ENCODE assay signal across 22 mouse cellular contexts in genomic region chr11:8773862-8774261, GRCm38 (mm10).
DNase-seq lines count a peak whose midpoint lies in the region; ATAC-seq and TF ChIP-seq lines count a peak whose summit lies in the region.
"Had no signal": no experiment of that assay in that cellular context is flagged by ENCODE, and none has a peak within 500 bp of the region (broad histone marks: within the 10 kb centered on the region; RNA-seq: fewer than 3 reads in every experiment).

No protein-coding gene starts in this region.

- no peak for TF ChIP-seq EP300 in lung, postnatal 0 days (IDR thresholded peaks at IDR 0.05)

- ATAC-seq in intestine, embryonic 14.5 days (replicated peaks; ENCODE audit: low FRiP score, low TSS enrichment, low read depth), result no peak
- no peak for ATAC-seq in intestine, postnatal 0 days
- ATAC-seq in lung, embryonic 16.5 days (ENCODE audit: low read depth), result peak; percentile 26; the same call in 1 of the 2 replicates
- no peak for ATAC-seq in lung, postnatal 0 days
- ATAC-seq: activated CD4-positive, CD25-positive, alpha-beta regulatory T cell, adult 4 months; forebrain, embryonic 13.5 days; forebrain, embryonic 15.5 days; Patski had no signal

- H3K4me3 ChIP-seq in intestine, embryonic 14.5 days (ENCODE audit: low read depth, low read length), result no peak overlapping the region
- H3K4me3 ChIP-seq in intestine, postnatal 0 days (ENCODE audit: low read depth, low read length), result no peak overlapping the region
- H3K4me3 ChIP-seq in lung, embryonic 16.5 days (ENCODE audit: low read length), result no peak overlapping the region
- no peak overlapping the region for H3K4me3 ChIP-seq in lung, postnatal 0 days (ENCODE audit: low read depth, low read length)
- peak overlapping the region; percentile 62 for H3K4me3 ChIP-seq in E14TG2a.4 (replicated peaks; ENCODE audit: low read length)
- H3K4me3 ChIP-seq in limb, embryonic 10.5 days, result no peak overlapping the region
- H3K4me3 ChIP-seq: embryonic facial prominence, embryonic 10.5 days; embryonic facial prominence, embryonic 12.5 days; forebrain, embryonic 13.5 days; forebrain, embryonic 15.5 days had no signal

- peak; percentile 42 for DNase-seq in intestine, embryonic 14.5 days (ENCODE audit: low spot score)
- no peak for DNase-seq in lung, postnatal 0 days (ENCODE audit: low spot score)
- no peak for DNase-seq in limb, embryonic 10.5 days (ENCODE audit: low spot score)
- DNase-seq in frontal cortex, postnatal 25 days (ENCODE audit: low spot score in 2 of 2), result no peak
- DNase-seq: adrenal gland, adult 8-10 months; adrenal gland, postnatal 14 days; adrenal gland, postnatal 36 days; cerebellum, adult 11-12 months; cerebellum, adult 2 months; cerebellum, adult 9-10 months; cerebellum, postnatal 10 days; cerebellum, postnatal 25 days had no signal

- no peaks in the 10 kb centered on the region for H3K36me3 ChIP-seq in intestine, embryonic 14.5 days (ENCODE audit: control insufficient read depth, insufficient read depth, low read length)
- no peaks in the 10 kb centered on the region for H3K36me3 ChIP-seq in intestine, postnatal 0 days (ENCODE audit: control insufficient read depth, insufficient read depth)
- H3K36me3 ChIP-seq in lung, embryonic 16.5 days (ENCODE audit: control insufficient read depth, insufficient read depth, low read length), result no peaks in the 10 kb centered on the region
- H3K36me3 ChIP-seq in lung, postnatal 0 days (ENCODE audit: insufficient read depth, low read length), result no peaks in the 10 kb centered on the region
- H3K36me3 ChIP-seq in E14TG2a.4 (ENCODE audit: insufficient read depth, low read length), result no peaks in the 10 kb centered on the region
- H3K36me3 ChIP-seq in limb, embryonic 10.5 days, result no peaks in the 10 kb centered on the region
- H3K36me3 ChIP-seq: embryonic facial prominence, embryonic 10.5 days; embryonic facial prominence, embryonic 12.5 days; forebrain, embryonic 15.5 days; G1E had no signal

- H3K4me2 ChIP-seq in intestine, embryonic 14.5 days (ENCODE audit: low read length), result no peak overlapping the region
- H3K4me2 ChIP-seq in intestine, postnatal 0 days (replicated peaks; ENCODE audit: low read depth), result no peak overlapping the region
- H3K4me2 ChIP-seq in lung, embryonic 16.5 days (ENCODE audit: low read depth, low read length), result no peak overlapping the region
- no peak overlapping the region for H3K4me2 ChIP-seq in lung, postnatal 0 days (replicated peaks; ENCODE audit: low read depth, low read length)
- H3K4me2 ChIP-seq: embryonic facial prominence, embryonic 12.5 days; forebrain, embryonic 13.5 days; forebrain, embryonic 15.5 days had no signal

- no peak for TF ChIP-seq CTCF in intestine, postnatal 0 days (IDR thresholded peaks at IDR 0.05; ENCODE audit: low read depth)
- no peak for TF ChIP-seq CTCF in lung, postnatal 0 days (IDR thresholded peaks at IDR 0.05)
- TF ChIP-seq CTCF in E14TG2a.4 (conservative IDR thresholded peaks at IDR 0.05; ENCODE audit: low read length), result no peak

- H3K27me3 ChIP-seq in intestine, embryonic 14.5 days (replicated peaks; ENCODE audit: control insufficient read depth, insufficient read depth, low read length), result no peaks in the 10 kb centered on the region
- H3K27me3 ChIP-seq in intestine, postnatal 0 days (replicated peaks; ENCODE audit: control insufficient read depth, insufficient read depth, low read length), result no peaks in the 10 kb centered on the region
- H3K27me3 ChIP-seq in lung, embryonic 16.5 days (ENCODE audit: control insufficient read depth, insufficient read depth, low read depth, low read length), result no peaks in the 10 kb centered on the region
- no peaks in the 10 kb centered on the region for H3K27me3 ChIP-seq in lung, postnatal 0 days (replicated peaks; ENCODE audit: insufficient read depth, low read length)
- no peaks in the 10 kb centered on the region for H3K27me3 ChIP-seq in E14TG2a.4 (ENCODE audit: insufficient read depth, low read length)
- H3K27me3 ChIP-seq in limb, embryonic 10.5 days (ENCODE audit: low read depth, poor library complexity, severe bottlenecking), result no peaks in the 10 kb centered on the region
- H3K27me3 ChIP-seq: embryonic facial prominence, embryonic 12.5 days; forebrain, embryonic 13.5 days; forebrain, embryonic 15.5 days; Patski had no signal

- 76% methylated on average over 6 of the region's 6 CpGs for WGBS in intestine, embryonic 14.5 days
- 78% methylated on average over 6 of the region's 6 CpGs for WGBS in intestine, postnatal 0 days
- WGBS in lung, embryonic 16.5 days, result 52% methylated on average over 6 of the region's 6 CpGs
- WGBS in lung, postnatal 0 days, result 57% methylated on average over 6 of the region's 6 CpGs
- 85% methylated on average over 6 of the region's 6 CpGs for WGBS in limb, embryonic 10.5 days

- no peak overlapping the region for H3K27ac ChIP-seq in intestine, embryonic 14.5 days (ENCODE audit: low read depth)
- H3K27ac ChIP-seq in intestine, postnatal 0 days (ENCODE audit: low read depth, low read length), result no peak overlapping the region
- no peak overlapping the region for H3K27ac ChIP-seq in lung, embryonic 16.5 days (ENCODE audit: low read length)
- no peak overlapping the region for H3K27ac ChIP-seq in lung, postnatal 0 days (ENCODE audit: low read length)
- peak overlapping the region; percentile 46; the same call in 1 of the 2 replicates for H3K27ac ChIP-seq in limb, embryonic 10.5 days
- H3K27ac ChIP-seq: embryonic facial prominence, embryonic 10.5 days; embryonic facial prominence, embryonic 12.5 days; forebrain, embryonic 13.5 days; forebrain, embryonic 15.5 days had no signal

- no peaks in the 10 kb centered on the region for H3K4me1 ChIP-seq in intestine, embryonic 14.5 days (replicated peaks; ENCODE audit: control insufficient read depth, insufficient read depth, low read length)
- no peaks in the 10 kb centered on the region for H3K4me1 ChIP-seq in intestine, postnatal 0 days (replicated peaks; ENCODE audit: control insufficient read depth, insufficient read depth, low read length)
- peaks cover 8% of the 10 kb centered on the region for H3K4me1 ChIP-seq in lung, embryonic 16.5 days (replicated peaks; ENCODE audit: control insufficient read depth, insufficient read depth, low read length)
- no peaks in the 10 kb centered on the region for H3K4me1 ChIP-seq in lung, postnatal 0 days (ENCODE audit: insufficient read depth, low read depth, low read length)
- peaks cover 22% of the 10 kb centered on the region for H3K4me1 ChIP-seq in E14TG2a.4 (replicated peaks; ENCODE audit: low read depth, low read length)
- H3K4me1 ChIP-seq in limb, embryonic 10.5 days, result peaks cover 18% of the 10 kb centered on the region; the same call in 1 of the 2 replicates
- H3K4me1 ChIP-seq: forebrain, embryonic 13.5 days; forebrain, embryonic 15.5 days had no signal

- H3K9ac ChIP-seq in intestine, embryonic 14.5 days (ENCODE audit: low read length), result no peak overlapping the region
- H3K9ac ChIP-seq in intestine, postnatal 0 days (ENCODE audit: low read depth, low read length), result no peak overlapping the region
- H3K9ac ChIP-seq in lung, embryonic 16.5 days (ENCODE audit: low read length), result no peak overlapping the region
- no peak overlapping the region for H3K9ac ChIP-seq in lung, postnatal 0 days (replicated peaks; ENCODE audit: low read depth)
- H3K9ac ChIP-seq: embryonic facial prominence, embryonic 12.5 days; forebrain, embryonic 13.5 days; forebrain, embryonic 15.5 days had no signal

- H3K9me3 ChIP-seq in intestine, embryonic 14.5 days (ENCODE audit: control insufficient read depth, low read length), result no peaks in the 10 kb centered on the region
- no peaks in the 10 kb centered on the region for H3K9me3 ChIP-seq in intestine, postnatal 0 days (ENCODE audit: control insufficient read depth)
- H3K9me3 ChIP-seq in lung, embryonic 16.5 days (ENCODE audit: control insufficient read depth, low read length), result no peaks in the 10 kb centered on the region
- no peaks in the 10 kb centered on the region for H3K9me3 ChIP-seq in lung, postnatal 0 days (ENCODE audit: low read length)
- H3K9me3 ChIP-seq in E14TG2a.4 (ENCODE audit: low read length), result no peaks in the 10 kb centered on the region
- H3K9me3 ChIP-seq in limb, embryonic 10.5 days (replicated peaks), result no peaks in the 10 kb centered on the region
- H3K9me3 ChIP-seq: embryonic facial prominence, embryonic 10.5 days; embryonic facial prominence, embryonic 12.5 days; forebrain, embryonic 13.5 days; forebrain, embryonic 15.5 days; G1E had no signal
